Mouse (Mus musculus) inflammation-experienced regulatory T-cells, adult 6 months (primary cell): Measurements from ENCODE around the gene Ccnd2. TPM values are rescaled to one million over a fixed set of nuclear protein-coding genes. Genes with fewer than 3 reads are reported as not detected.

Experiments used
- ATAC-seq: one replicate; pipeline ENCODE4 v1.8.0; 2017
- polyA plus RNA-seq, 3 experiments: library from polyadenylated mRNA; unstranded; fragments of 100-300 nt; shearing (Covaris generic); gene quantifications; one replicate each; pipeline ENCODE4 v1.2.1; 2017

The Ccnd2 gene
- polyA plus RNA-seq, 3 experiments from 2014 or later: 622 to 765 (median 747) TPM

- ATAC-seq: no peak
Observed at GRCm38 (mm10) chr6:127107413-127107812, 44.6 kb downstream of the Ccnd2 start.

GRCm38 (mm10) chr6:127106726-127107125 lies 45.3 kb downstream of the Ccnd2 start:
- no peak for ATAC-seq

- no peak for ATAC-seq
Observed at GRCm38 (mm10) chr6:127106189-127106588, 45.8 kb downstream of the Ccnd2 start.

- ATAC-seq: no peak
Observed at GRCm38 (mm10) chr6:127105107-127105506, 46.9 kb downstream of the Ccnd2 start.

- no peak for ATAC-seq
Observed at GRCm38 (mm10) chr6:127104396-127105029, 47.5 kb downstream of the Ccnd2 start.

GRCm38 (mm10) chr6:127103506-127104275 lies 48.3 kb downstream of the Ccnd2 start:
- no peak for ATAC-seq

- ATAC-seq: no peak
Observed at GRCm38 (mm10) chr6:127094565-127094964, 57.4 kb downstream of the Ccnd2 start.

GRCm38 (mm10) chr6:127086739-127087138 lies 65.3 kb downstream of the Ccnd2 start:
- no peak for ATAC-seq

- no peak for ATAC-seq
Observed at GRCm38 (mm10) chr6:127081820-127082219, 70.2 kb downstream of the Ccnd2 start.

- ATAC-seq: peak; percentile 90
Observed at GRCm38 (mm10) chr6:127079867-127080731, 71.9 kb downstream of the Ccnd2 start.

Other genes starting within 250 kb of the Ccnd2 start
- under 1 TPM in 2 of 3 experiments, not detected in 1; 0.21 to 0.71 TPM for gene Dyrk4, start 230.4 kb downstream of the Ccnd2 start, polyA plus RNA-seq
- gene Rad51ap1, start 212.6 kb downstream of the Ccnd2 start, polyA plus RNA-seq: 10 to 100 TPM in 1 of 3 experiments, 1 to 10 TPM in 2; 5.8 to 36.4 (median 6.2) TPM
- gene D6Wsu163e, start 212.2 kb downstream of the Ccnd2 start, polyA plus RNA-seq: 10 to 100 TPM; 10.2 to 13.3 (median 13.1) TPM
- not detected for gene Fgf6, start 136.6 kb downstream of the Ccnd2 start, polyA plus RNA-seq
- under 1 TPM in 1 of 3 experiments, not detected in 2; 0.26 TPM for gene Fgf23, start 79.3 kb downstream of the Ccnd2 start, polyA plus RNA-seq
- gene Tigar, start 42.6 kb downstream of the Ccnd2 start, polyA plus RNA-seq: 10 to 100 TPM in 1 of 3 experiments, 1 to 10 TPM in 2; 7.5 to 10.6 (median 8.8) TPM